Mouse (Mus musculus): ENCODE results near the gene Cacng4. TPM values are rescaled to one million over a fixed set of nuclear protein-coding genes. Genes with fewer than 3 reads are reported as not detected.

Gene Cacng4
- 0.97 and 1.3 TPM in 2 replicates for polyA plus RNA-seq (2014; fragmentation: Nextera tagmentation; extraction: Ambion mirVana)

- under 1% methylated on average over 50 of the region's 73 CpGs for WGBS
- Histone ChIP-seq H3K9me3 (ENCODE audit: control insufficient read depth, low read length) (no peaks in the 10 kb centered on the region), H3K36me3 (ENCODE audit: control insufficient read depth, insufficient read depth, low read length) (no peaks in the 10 kb centered on the region), H3K27me3 (replicated peaks; ENCODE audit: control insufficient read depth, insufficient read depth, low read length) (peaks cover 87% of the 10 kb centered on the region), H3K4me1 (replicated peaks; ENCODE audit: control insufficient read depth, insufficient read depth, low read length) (no peaks in the 10 kb centered on the region; the same call in 1 of the 2 replicates), H3K27ac (ENCODE audit: low read depth, low read length) (no peak within 1 kb of the TSS), H3K4me2 (peak within 1 kb of the TSS; percentile 68), H3K9ac (ENCODE audit: low read depth, low read length) (no peak within 1 kb of the TSS), H3K4me3 (ENCODE audit: low read depth, low read length) (peak within 1 kb of the TSS; percentile 53)
- no peak for DNase-seq (ENCODE audit: low spot score)
- ATAC-seq (replicated peaks; ENCODE audit: low FRiP score), result no peak
Measured at GRCm38 (mm10) chr11:107794547-107795269, at the start of gene Cacng4. TSS of gene Cacng4 (minus strand) at chr11:107794557.

GRCm38 (mm10) chr11:107833351-107834040, 39.1 kb upstream of the Cacng4 start:
- DNase-seq (ENCODE audit: low spot score) (no peak), ATAC-seq (replicated peaks; ENCODE audit: low FRiP score) (no peak)
- no peak overlapping the region for H3K4me2 ChIP-seq
- H3K9me3 ChIP-seq (ENCODE audit: control insufficient read depth, low read length), result no peaks in the 10 kb centered on the region
- no peak overlapping the region for H3K4me3 ChIP-seq (ENCODE audit: low read depth, low read length)
- H3K9ac ChIP-seq (ENCODE audit: low read depth, low read length), result no peak overlapping the region
- H3K27me3 ChIP-seq (replicated peaks; ENCODE audit: control insufficient read depth, insufficient read depth, low read length), result no peaks in the 10 kb centered on the region
- 63% methylated on average over 7 of the region's 7 CpGs for WGBS
- no peak overlapping the region for H3K27ac ChIP-seq (ENCODE audit: low read depth, low read length)
- H3K4me1 ChIP-seq (replicated peaks; ENCODE audit: control insufficient read depth, insufficient read depth, low read length), result no peaks in the 10 kb centered on the region
- H3K36me3 ChIP-seq (ENCODE audit: control insufficient read depth, insufficient read depth, low read length), result no peaks in the 10 kb centered on the region

- ATAC-seq (replicated peaks; ENCODE audit: low FRiP score), result no peak
- no peaks in the 10 kb centered on the region for H3K4me1 ChIP-seq (replicated peaks; ENCODE audit: control insufficient read depth, insufficient read depth, low read length)
- H3K27ac ChIP-seq (ENCODE audit: low read depth, low read length), result no peak overlapping the region
- WGBS, result 30% methylated on average over 5 of the region's 5 CpGs
- peaks cover 4% of the 10 kb centered on the region; the same call in 1 of the 2 replicates for H3K27me3 ChIP-seq (replicated peaks; ENCODE audit: control insufficient read depth, insufficient read depth, low read length)
- DNase-seq (ENCODE audit: low spot score), result peak; percentile 44
- no peaks in the 10 kb centered on the region for H3K36me3 ChIP-seq (ENCODE audit: control insufficient read depth, insufficient read depth, low read length)
- no peaks in the 10 kb centered on the region for H3K9me3 ChIP-seq (ENCODE audit: control insufficient read depth, low read length)
- H3K4me2 ChIP-seq, result no peak overlapping the region
- no peak overlapping the region for H3K4me3 ChIP-seq (ENCODE audit: low read depth, low read length)
- no peak overlapping the region for H3K9ac ChIP-seq (ENCODE audit: low read depth, low read length)
Measured at GRCm38 (mm10) chr11:107817196-107817595, 22.8 kb upstream of the Cacng4 start.

- H3K4me3 ChIP-seq (ENCODE audit: low read depth, low read length), result no peak overlapping the region
- no peak overlapping the region for H3K4me2 ChIP-seq
- H3K36me3 ChIP-seq (ENCODE audit: control insufficient read depth, insufficient read depth, low read length), result no peaks in the 10 kb centered on the region
- 44% methylated on average over 21 of the region's 21 CpGs for WGBS
- H3K4me1 ChIP-seq (replicated peaks; ENCODE audit: control insufficient read depth, insufficient read depth, low read length), result no peaks in the 10 kb centered on the region
- peaks cover 4% of the 10 kb centered on the region; the same call in 1 of the 2 replicates for H3K27me3 ChIP-seq (replicated peaks; ENCODE audit: control insufficient read depth, insufficient read depth, low read length)
- no peak for DNase-seq (ENCODE audit: low spot score)
- H3K27ac ChIP-seq (ENCODE audit: low read depth, low read length), result no peak overlapping the region
- H3K9me3 ChIP-seq (ENCODE audit: control insufficient read depth, low read length), result no peaks in the 10 kb centered on the region
- no peak for ATAC-seq (replicated peaks; ENCODE audit: low FRiP score)
- H3K9ac ChIP-seq (ENCODE audit: low read depth, low read length), result no peak overlapping the region
Measured at GRCm38 (mm10) chr11:107812941-107813648, 18.7 kb upstream of the Cacng4 start.

GRCm38 (mm10) chr11:107812429-107812828, 18.1 kb upstream of the Cacng4 start:
- WGBS, result 63% methylated on average over 4 of the region's 4 CpGs
- no peaks in the 10 kb centered on the region for H3K9me3 ChIP-seq (ENCODE audit: control insufficient read depth, low read length)
- no peaks in the 10 kb centered on the region for H3K36me3 ChIP-seq (ENCODE audit: control insufficient read depth, insufficient read depth, low read length)
- no peak overlapping the region for H3K9ac ChIP-seq (ENCODE audit: low read depth, low read length)
- no peak overlapping the region for H3K4me2 ChIP-seq
- DNase-seq (ENCODE audit: low spot score) (no peak), ATAC-seq (replicated peaks; ENCODE audit: low FRiP score) (no peak)
- H3K4me1 ChIP-seq (replicated peaks; ENCODE audit: control insufficient read depth, insufficient read depth, low read length), result no peaks in the 10 kb centered on the region
- H3K4me3 ChIP-seq (ENCODE audit: low read depth, low read length), result no peak overlapping the region
- no peak overlapping the region for H3K27ac ChIP-seq (ENCODE audit: low read depth, low read length)
- H3K27me3 ChIP-seq (replicated peaks; ENCODE audit: control insufficient read depth, insufficient read depth, low read length), result peaks cover 4% of the 10 kb centered on the region; the same call in 1 of the 2 replicates

- whole genome bisulfite sequencing, result 59% methylated on average over 8 of the region's 8 CpGs
- H3K27ac ChIP-seq (ENCODE audit: low read depth, low read length), result no peak overlapping the region
- no peak for ATAC-seq (replicated peaks; ENCODE audit: low FRiP score)
- no peak for DNase-seq (ENCODE audit: low spot score)
- H3K36me3 ChIP-seq (ENCODE audit: control insufficient read depth, insufficient read depth, low read length), result no peaks in the 10 kb centered on the region
- H3K9me3 ChIP-seq (ENCODE audit: control insufficient read depth, low read length), result no peaks in the 10 kb centered on the region
- H3K4me1 ChIP-seq (replicated peaks; ENCODE audit: control insufficient read depth, insufficient read depth, low read length), result no peaks in the 10 kb centered on the region
- no peak overlapping the region for H3K4me2 ChIP-seq
- H3K27me3 ChIP-seq (replicated peaks; ENCODE audit: control insufficient read depth, insufficient read depth, low read length), result peaks cover 4% of the 10 kb centered on the region; the same call in 1 of the 2 replicates
- H3K9ac ChIP-seq (ENCODE audit: low read depth, low read length), result no peak overlapping the region
- no peak overlapping the region for H3K4me3 ChIP-seq (ENCODE audit: low read depth, low read length)
Measured at GRCm38 (mm10) chr11:107808508-107808907, 14.2 kb upstream of the Cacng4 start.

GRCm38 (mm10) chr11:107806058-107806457, 11.7 kb upstream of the Cacng4 start:
- DNase-seq (ENCODE audit: low spot score) (no peak), ATAC-seq (replicated peaks; ENCODE audit: low FRiP score) (no peak)

GRCm38 (mm10) chr11:107801946-107802345, 7.6 kb upstream of the Cacng4 start:
- 61% methylated on average over 3 of the region's 3 CpGs for WGBS
- no peaks in the 10 kb centered on the region for H3K4me1 ChIP-seq (replicated peaks; ENCODE audit: control insufficient read depth, insufficient read depth, low read length)

More at GRCm38 (mm10) chr11:107806058-107806457, 11.7 kb upstream of the Cacng4 start:
- H3K9me3 ChIP-seq (ENCODE audit: control insufficient read depth, low read length), result no peaks in the 10 kb centered on the region
- H3K9ac ChIP-seq (ENCODE audit: low read depth, low read length), result no peak overlapping the region
- H3K27me3 ChIP-seq (replicated peaks; ENCODE audit: control insufficient read depth, insufficient read depth, low read length), result peaks cover 2% of the 10 kb centered on the region; the same call in 1 of the 2 replicates
- no peaks in the 10 kb centered on the region for H3K36me3 ChIP-seq (ENCODE audit: control insufficient read depth, insufficient read depth, low read length)
- H3K4me2 ChIP-seq, result no peak overlapping the region
- no peak overlapping the region for H3K27ac ChIP-seq (ENCODE audit: low read depth, low read length)
- no peak overlapping the region for H3K4me3 ChIP-seq (ENCODE audit: low read depth, low read length)
- H3K4me1 ChIP-seq (replicated peaks; ENCODE audit: control insufficient read depth, insufficient read depth, low read length), result no peaks in the 10 kb centered on the region
- 84% methylated on average over 1 of the region's 1 CpGs for WGBS

More at GRCm38 (mm10) chr11:107801946-107802345, 7.6 kb upstream of the Cacng4 start:
- H3K36me3 ChIP-seq (ENCODE audit: control insufficient read depth, insufficient read depth, low read length), result no peaks in the 10 kb centered on the region
- DNase-seq (ENCODE audit: low spot score), result no peak
- H3K27ac ChIP-seq (ENCODE audit: low read depth, low read length), result no peak overlapping the region
- no peak overlapping the region for H3K4me2 ChIP-seq
- H3K9ac ChIP-seq (ENCODE audit: low read depth, low read length), result no peak overlapping the region
- H3K27me3 ChIP-seq (replicated peaks; ENCODE audit: control insufficient read depth, insufficient read depth, low read length), result peaks cover 30% of the 10 kb centered on the region
- H3K4me3 ChIP-seq (ENCODE audit: low read depth, low read length), result no peak overlapping the region
- no peak for ATAC-seq (replicated peaks; ENCODE audit: low FRiP score)
- H3K9me3 ChIP-seq (ENCODE audit: control insufficient read depth, low read length), result no peaks in the 10 kb centered on the region

All from liver, embryonic 11.5 days (tissue).